Mouse (Mus musculus) gastrocnemius, postnatal 36 days (tissue): ENCODE data around the gene Rapgef5. TPM values are rescaled to one million over a fixed set of nuclear protein-coding genes. Genes with fewer than 3 reads are reported as not detected.

ENCODE experiments used
- DNase-seq, 2 experiments: peaks; one replicate each; pipeline ENCODE4 v3.0.0; 2022
- intact Hi-C: fragments of 180-260 bp; cut with DNase I; formaldehyde crosslinking; loops from one replicate; pipeline ENCODE4 v1.15.1; 2025
- total RNA-seq, 2 experiments: library from RNA; stranded (reverse); gene quantifications; 2 replicates each; pipeline ENCODE4 v1.2.3; 2021

Rapgef5 gene
- total RNA-seq, 2 experiments from 2014 or later, result 4.6 to 5.5 TPM

DNA sequence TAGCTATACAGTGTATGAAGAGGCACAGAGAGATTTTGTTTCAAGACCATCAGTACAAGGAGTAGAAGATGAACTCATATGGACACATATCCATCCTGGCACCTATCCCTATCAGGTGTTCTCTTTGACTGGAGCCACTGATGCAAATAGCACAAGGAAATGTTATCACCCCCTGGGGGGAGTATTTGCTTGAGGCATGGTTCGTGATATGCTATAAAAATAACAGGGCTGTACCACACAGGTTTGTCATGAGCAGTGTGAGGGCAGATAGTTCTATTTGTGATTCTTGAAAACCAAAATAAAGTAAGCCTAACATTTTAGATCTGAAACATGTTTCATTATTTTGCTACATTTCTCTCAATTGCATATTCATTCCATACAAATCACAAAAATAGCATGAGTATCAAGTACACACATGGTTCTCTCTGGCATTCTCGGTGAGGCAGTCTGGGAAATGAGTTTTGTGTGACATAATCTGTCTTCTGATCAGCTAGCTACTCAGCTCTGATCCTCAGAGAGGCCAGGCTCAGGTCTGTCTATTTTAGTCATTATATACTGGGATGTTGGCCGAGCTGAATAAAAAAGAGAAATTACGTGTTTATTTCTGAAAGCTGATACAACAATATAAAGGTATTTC, 12.3 kb downstream of the Rapgef5 start:
- intact Hi-C loops, result no loop called here
- no peak for DNase-seq

DNA sequence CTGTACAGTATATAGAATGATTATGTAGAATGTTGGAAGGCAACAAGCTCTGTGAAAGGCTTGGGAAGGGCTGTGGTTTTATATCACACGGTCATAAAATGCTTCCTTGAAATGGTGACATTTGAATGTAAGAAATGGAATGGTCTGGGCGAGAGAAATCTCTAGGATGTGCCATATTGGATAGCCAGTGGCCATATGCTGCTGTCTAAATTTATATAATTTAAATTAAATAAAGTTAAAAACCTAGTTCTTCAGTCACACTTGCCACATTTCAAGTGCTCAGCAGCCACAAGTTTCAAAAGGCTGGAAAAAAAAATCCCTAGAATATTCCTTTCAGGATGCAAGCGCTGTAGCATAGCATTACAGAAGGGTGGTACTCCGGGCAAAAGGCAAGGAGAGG, 14.8 kb downstream of the Rapgef5 start:
- intact Hi-C loops, result no loop called here
- no peak for DNase-seq

DNA sequence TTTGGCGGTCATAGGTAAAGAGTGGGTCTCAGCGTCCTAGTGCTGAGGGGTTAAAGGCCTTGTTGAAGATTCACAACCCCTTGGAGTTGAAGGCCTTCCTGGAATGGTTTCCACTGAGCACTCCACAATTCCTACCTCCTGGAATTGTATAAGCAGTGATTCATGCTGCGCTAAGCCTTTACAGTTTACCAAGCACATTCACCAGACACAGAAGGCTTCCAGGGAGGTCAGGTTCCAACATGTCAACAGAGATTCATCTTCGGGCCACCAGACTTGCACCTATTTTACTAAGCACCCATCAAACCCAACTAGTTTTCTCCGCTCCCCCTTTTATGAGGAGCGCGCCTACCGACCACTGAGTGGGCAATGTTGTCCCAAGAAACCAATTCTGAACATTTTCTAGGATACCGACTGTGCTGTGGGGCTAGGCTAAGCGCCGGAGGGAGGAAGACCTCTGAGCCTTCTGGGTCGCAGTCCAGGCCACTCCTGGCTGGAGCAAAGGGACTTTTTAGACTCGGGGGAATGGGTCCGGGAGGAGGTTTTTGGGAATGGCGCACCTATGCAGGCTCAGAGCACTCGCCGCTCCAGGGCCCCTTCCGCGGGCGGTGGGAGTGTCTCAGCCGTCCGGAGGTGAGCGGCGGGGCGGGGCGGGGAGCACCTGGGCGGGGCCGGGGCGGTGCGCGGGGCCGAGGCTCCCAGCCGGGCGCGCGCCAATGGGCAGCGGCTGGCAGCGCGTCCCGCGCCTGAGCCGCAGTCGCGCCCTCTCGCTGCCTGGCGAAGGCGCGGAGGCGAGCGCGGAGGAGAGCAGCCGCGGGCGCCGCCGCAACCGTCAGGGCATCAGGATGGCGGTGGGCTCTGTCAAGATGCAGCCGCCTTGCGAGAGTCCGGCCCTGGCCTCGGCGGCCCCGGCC, 17.2 kb downstream of the Rapgef5 start:
- intact Hi-C loops, result no loop called here
- DNase-seq, result peak in 1 of 2 experiments; percentile 12

DNA sequence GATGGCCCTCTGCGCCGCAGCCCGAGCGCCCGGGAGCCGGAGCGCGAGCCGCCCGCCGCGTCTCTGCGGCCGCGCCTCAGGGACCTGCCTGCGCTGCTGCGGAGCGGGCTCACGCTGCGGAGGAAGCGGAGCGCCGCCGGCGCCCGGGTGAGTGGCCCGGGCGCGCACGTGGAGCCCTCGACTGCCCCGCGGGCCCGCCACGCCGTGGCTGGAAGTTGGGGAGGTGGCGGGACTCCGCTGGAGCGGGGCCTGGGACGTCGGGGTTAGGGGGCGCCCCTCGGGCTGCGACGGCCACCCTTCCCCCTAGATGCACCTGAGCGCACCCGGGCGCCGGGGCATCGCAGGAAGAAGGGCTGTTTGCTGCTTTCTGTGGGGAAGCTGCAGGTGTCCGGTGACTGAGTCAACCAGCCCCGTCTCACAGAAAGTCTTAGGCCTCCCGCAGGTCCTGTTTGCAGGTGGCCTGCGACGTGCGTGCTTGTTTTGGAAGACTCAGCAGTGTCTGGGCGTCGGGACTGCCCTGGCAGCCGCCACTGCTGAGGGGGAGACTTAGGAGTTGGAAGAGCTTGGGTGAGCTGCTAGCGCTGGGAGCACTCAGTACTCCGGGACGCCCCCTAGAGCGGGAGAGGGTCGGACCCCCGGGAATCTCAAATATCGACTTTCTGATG, 17.9 kb downstream of the Rapgef5 start:
- no peak for DNase-seq
- intact Hi-C loops, result no loop called here

DNA sequence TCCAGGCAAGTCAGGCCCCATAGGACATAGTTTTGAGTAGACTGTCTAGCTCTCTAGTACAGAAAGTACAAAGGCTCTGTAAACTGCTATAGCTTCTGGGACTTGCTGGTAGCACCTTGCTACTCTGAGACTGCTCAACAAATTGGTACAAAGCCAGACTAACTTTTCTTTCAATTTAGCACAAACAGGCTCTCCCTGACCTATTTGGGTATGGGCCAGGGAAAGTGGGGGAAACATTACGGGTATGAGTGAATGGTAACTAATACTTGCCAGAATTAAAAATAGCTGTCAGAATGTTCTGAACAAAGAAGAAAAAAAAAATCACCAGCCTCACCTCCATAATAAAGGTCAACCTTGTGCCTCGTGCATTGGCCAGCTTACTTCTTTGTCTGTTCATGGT, 24.1 kb downstream of the Rapgef5 start:
- DNase-seq, result no peak
- intact Hi-C loops, result no loop called here

DNA sequence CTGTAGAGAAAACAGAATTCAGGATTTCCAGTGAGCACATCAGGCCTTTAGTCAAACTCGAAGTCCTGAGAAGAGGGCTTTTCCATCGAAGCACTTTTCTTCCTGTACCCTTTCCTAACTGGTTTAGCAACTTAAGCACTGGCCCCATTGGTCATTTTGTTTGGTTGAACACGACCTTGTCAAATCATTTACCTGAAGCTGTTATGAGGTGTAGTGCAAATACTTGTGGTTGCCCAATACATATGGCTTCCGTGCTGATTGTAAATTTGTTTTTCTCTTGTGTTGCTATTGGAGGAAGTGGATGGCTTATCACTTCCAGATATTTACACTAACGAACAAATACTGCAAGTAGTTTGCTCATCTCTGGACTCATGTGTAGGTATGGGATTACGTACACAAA, 29.0 kb downstream of the Rapgef5 start:
- DNase-seq, result no peak
- intact Hi-C loops, result no loop called here

DNA sequence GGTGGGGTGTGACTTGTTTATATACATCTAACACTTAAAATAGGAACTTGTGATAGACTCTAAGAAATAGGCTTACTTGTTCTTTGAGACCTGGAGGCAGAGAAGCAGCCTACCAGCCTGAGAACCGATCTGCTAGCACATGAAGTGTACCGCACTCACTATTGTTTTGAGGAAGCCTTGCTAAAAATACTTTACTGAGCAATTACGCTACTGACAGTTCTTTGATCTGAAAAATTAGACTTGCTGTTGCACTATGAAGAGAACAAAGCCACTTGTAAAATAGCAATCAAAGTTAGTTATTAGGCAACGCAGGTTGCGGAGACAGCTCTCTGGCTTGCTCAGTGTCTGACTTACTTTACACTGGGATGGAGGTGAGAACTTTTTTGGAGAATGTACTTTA, 37.1 kb downstream of the Rapgef5 start:
- no peak for DNase-seq
- intact Hi-C loops, result no loop called here

DNA sequence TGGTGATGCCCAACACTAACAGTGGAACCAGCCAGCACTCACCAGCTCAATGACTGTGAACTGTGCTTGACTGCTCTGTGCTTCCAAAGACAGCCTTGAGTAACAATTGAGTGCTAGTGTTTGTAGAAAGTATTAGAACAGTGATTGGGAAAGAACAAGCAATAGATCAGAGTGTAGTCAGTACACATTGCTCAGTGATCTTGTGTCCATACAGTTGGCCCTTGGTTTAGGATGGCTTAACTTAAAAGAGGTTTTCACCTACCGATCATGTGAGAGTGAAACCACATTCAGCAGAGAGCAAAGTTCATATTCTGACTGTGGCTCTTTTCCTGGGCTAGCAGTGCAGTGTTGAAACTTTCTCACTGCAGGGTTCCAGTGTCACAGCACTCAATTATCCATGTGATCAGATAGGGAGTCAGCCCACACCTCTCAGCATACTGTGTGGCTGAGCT, 38.4 kb downstream of the Rapgef5 start:
- no peak for DNase-seq
- intact Hi-C loops, result no loop called here

DNA sequence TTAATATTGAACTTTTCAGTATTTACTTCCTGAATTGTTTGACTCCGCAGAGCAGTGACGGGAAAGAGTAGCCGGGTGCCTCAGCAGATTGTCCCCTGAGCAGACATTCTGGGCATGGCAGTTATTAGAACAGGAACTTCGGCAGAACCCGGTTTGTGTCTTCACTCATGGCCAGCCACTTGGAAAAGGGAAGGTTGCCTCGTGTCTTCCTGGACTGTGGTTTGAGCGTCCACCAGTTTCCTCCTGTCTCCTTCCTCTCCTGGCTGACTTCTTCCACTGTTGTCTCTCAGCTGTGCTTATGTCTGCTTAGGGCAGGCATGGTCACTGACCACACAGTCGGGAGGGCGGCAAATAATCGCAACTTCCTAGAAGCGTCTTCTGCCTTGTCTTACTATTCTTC, 44.2 kb downstream of the Rapgef5 start:
- peak in 1 of 2 experiments; percentile 7 for DNase-seq

DNA sequence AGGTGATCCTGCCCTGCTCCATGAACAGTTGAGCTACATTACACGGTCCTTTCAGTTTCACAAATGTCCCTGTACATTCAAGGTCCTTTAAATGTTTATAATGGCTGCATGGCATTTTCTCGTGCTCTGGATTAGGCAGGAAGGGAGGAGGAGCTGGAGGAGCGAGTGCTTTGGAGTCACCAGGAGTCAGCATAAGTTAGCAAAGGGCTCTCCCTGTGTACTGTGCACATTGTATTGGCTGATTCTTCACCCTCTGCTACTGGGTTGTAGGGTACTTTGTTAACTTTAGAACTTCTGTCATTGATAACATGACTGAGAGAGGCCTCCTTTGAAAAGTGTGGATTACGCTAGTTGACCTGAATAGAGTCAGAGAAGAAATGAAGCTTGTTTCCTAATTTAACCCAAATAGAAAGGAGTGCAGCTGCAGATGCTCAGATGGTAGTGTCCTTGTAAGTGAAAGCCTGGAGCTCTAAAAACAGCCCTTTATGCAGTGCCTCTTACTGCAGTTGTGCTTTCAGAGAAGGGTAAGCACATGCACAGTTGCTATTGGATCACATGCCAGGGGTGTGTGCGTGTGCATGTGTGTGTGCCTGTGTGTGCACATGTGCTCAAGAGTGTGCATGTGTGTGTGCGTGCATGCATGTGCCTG, 45.3 kb downstream of the Rapgef5 start:
- intact Hi-C loops, result no loop called here
- DNase-seq, result no peak

More for the DNA sequence above, 44.2 kb downstream of the Rapgef5 start:
- intact Hi-C loops, result no loop called here

DNA sequence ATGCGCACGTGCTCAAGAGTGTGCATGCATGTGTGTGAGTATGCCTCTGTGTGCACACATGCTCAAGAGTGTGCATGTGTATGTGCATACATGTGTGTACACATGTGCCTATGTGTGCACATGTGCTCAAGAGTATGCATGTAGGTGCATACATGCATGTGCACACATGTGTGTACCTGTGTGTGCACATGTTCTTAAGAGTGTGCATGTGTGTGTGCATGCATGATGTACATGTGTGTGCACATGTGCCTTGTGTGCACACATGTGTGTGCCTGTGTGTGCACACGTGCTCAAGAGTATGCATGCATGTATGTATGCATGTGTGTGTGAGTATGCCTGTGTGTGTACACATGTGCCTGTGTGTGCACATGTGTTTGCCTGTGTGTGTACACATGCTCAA, 45.8 kb downstream of the Rapgef5 start:
- intact Hi-C loops, result no loop called here
- DNase-seq, result no peak

DNA sequence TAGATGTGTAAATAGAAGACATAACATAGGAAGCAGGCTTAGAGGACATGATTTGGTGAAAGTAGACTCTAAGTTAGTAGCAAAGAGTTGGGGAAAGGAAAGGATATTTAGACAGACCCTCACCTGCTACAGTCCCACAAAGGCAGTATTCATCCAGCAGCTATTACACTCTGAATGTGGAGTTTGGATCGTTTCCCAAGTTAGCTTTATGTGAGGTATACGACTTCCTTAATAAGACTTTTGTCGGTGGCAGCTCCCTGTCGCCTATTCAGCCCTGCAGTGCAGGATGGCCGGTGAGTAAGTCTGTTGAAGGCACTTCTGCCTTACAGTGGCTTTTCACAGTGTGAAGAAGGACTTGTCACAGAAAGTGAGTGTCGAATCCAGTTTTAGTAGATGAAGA, 47.6 kb downstream of the Rapgef5 start:
- DNase-seq, result no peak
- intact Hi-C loops, result no loop called here

DNA sequence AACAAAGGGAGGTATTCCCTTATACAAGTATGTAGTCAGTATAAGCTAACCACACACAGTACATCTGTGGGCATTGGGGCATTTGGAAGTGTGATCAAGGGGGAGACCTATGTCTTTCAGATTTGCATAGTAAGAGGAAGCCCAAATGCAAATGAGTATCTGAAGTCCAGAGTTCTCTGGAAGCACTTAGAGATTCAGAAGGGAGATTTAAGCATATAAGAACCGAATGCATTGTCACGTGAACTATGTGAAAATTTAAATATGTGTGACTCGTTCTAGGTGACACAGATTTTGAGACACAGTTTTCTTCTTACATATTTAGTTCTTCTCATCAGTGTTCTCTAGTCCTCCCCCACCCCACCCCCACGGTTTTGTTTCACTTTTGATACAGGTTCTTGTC, 50.0 kb downstream of the Rapgef5 start:
- intact Hi-C loops, result no loop called here
- no peak for DNase-seq

DNA sequence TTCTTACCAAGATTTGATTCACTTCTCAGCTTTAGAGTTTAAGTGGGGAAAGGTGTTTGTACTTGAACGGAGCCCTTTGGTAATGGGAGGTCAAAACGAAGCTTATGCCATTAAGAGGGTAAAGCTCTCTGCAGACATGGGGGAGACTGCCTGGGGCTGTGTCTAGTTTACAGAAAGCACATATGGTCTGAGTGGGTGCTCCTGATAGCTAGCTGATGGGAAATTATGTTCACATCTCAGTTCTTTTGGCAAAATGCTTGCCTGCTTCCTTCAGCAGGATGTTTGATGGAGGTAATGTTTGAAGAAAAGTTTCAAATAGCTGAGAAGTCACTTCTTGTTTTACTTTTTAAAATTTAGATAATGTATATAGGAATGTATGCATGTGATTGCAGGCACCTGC, 53.4 kb downstream of the Rapgef5 start:
- intact Hi-C loops, result no loop called here
- DNase-seq, result no peak

DNA sequence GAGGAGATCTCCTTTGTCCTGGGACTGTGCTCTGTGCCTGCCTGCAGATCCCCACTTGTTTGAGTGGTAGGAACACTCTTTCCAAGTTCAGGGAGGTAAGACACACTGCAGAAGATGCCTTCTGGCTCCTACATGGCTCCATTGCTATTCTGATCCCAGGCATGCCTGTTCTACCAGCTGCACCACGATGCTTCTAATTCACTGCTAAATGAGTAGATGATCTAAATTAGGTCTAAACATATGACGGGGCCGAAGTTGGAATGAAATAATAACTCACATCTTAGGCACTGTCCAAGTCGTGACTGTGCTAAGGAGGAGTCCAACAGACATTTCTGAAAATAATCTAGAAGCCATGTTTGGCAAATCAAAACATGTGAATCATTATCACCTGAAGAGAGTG, 68.0 kb downstream of the Rapgef5 start:
- DNase-seq, result no peak
- intact Hi-C loops, result no loop called here

DNA sequence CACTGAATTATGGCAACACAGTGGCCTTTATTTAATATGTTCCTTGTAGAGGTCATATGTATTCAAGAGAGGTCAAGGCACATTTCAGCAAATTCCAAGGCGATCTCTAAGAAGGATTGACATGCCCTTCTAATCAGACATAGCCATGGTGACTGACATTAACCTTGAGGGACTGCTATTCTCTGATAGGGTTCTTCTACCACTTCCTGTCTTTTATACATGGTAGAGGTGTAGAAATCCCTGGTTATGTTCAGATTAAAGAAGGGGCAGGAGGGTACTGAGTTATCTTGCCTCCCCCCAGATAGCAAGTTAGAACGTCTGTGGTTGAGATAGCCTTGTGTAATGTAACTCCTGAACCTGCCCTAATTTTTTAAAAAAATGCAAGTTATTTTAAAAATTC, 69.1 kb downstream of the Rapgef5 start:
- intact Hi-C loops, result loop anchor here (5.0 kb wide), 1 partner anchor 182 kb away; no protein-coding TSS in a partner anchor
- no peak for DNase-seq

DNA sequence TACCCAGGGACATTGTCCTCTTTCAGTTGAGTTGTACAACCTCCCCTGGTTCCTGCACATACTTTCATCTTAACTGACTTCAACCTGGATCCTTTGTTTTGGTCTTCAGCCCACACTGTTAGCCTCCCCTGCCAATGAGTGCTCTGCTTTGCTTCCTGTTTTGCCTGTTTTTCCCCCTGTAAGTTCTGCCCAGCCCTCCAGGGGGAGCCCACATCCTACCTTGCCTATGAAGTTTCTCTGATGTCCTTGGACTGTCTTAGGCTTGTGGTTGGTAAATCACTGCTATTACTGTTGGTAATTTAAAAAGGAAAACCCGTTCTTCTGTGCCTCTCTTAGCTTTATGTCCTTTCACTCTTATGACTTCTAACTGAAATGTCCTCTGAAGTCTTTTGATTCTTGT, 69.8 kb downstream of the Rapgef5 start:
- intact Hi-C loops, result loop anchor here (5.0 kb wide), 1 partner anchor 181 kb away; no protein-coding TSS in a partner anchor
- peak; percentile 23 to 47 for DNase-seq

DNA sequence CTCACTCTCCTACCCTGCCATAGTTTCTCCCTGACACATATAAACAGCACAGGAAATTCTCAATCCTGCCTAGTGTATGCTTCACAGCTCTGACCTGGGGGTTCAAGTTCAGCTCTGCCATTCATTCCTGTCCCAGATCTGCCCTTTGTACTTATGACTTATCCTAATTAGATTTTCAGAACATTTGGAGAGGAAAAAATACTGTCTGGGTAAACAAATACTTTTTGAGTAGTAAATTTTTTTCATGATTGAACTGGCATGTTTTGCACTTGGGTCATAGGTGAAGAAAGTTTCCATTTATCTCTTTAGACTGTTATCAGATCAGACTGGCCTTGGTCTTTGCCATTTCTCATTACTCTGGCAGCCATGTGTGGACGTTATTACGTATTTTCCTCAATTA, 72.9 kb downstream of the Rapgef5 start:
- intact Hi-C loops, result loop anchor here (5.0 kb wide), 1 partner anchor 178 kb away; no protein-coding TSS in a partner anchor
- no peak for DNase-seq

DNA sequence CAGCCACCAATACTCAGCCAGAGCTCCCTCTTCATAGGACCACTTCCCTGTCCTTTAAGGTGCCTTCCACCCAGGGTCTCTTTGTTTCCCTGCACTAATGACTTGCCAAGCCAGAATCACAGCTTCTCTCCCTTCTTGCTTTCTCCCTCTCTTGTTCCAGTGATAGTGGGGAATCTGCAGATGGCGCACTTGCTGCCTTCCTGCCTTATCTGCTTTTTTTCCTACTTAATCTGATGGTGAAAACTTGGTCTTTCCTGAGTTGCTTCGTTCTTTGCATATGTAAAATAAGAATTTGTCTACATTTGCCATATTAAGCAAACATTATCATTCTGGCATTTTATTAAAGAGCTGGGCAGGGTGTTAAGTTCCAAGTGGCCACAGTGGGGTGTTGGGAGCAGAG, 75.7 kb downstream of the Rapgef5 start:
- DNase-seq, result no peak
- intact Hi-C loops, result no loop called here

DNA sequence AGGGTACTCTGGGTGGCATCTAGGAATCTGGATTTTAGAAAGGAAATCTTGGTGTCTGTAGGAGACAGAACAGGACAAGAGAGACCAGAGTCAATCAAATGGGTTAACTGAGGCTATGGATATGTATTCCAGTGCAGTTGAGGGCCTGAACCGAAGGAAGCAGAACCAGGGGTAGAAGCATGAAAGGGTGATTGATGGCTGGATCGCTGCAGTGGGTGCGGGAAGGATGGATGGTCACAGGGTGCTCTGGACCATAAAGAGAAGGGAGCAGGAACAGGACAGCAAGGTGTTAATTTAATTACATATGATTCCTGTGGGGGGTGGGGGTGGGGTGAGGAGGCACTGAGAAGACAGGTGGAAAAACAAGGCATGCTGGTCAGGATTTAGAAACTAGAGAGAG, 76.3 kb downstream of the Rapgef5 start:
- no peak for DNase-seq
- intact Hi-C loops, result no loop called here

DNA sequence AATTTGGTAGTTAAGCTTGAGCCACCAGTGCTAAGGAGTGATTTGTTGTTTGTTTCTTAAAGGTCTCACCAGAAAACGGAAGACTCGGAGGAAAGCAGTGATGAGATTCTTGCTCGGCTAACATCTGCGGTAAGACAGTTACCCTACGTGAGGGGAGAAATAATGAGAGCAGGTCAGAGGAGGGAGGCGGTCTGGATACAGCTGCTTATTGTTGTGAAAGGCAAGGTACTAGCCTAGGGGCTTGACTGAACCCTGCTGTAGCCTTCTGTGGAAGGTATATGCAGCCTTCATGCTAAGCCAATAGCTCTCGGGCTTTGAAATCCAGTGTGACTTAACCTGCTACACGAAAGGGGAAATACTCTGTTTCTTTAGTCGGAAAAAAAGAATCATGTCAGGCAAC, 78.9 kb downstream of the Rapgef5 start:
- intact Hi-C loops, result no loop called here
- no peak for DNase-seq
